Mouse (Mus musculus): Measurements from ENCODE around the gene Scyl2. TPM values are rescaled to one million over a fixed set of nuclear protein-coding genes. Genes with fewer than 3 reads are reported as not detected.

Gene Scyl2
- total and polyA plus RNA-seq, 2 experiments from 2014 or later, result 3.7 to 43.0 TPM

GRCm38 (mm10) chr10:89595935-89596334, 90.2 kb downstream of the Scyl2 start:
- no peaks in the 10 kb centered on the region for H3K9me3 ChIP-seq (replicated peaks; ENCODE audit: control insufficient read depth, low read length)
- H3K4me2 ChIP-seq (ENCODE audit: low read depth, low read length), result no peak overlapping the region
- no peak for DNase-seq (ENCODE audit: low spot score)
- no peaks in the 10 kb centered on the region for H3K27me3 ChIP-seq (ENCODE audit: control insufficient read depth, insufficient read depth, low read length)
- no peak for ATAC-seq (ENCODE audit: insufficient read depth, low read depth)
- H3K9ac ChIP-seq (replicated peaks; ENCODE audit: low read depth, low read length), result no peak overlapping the region
- no peaks in the 10 kb centered on the region for H3K4me1 ChIP-seq (ENCODE audit: control insufficient read depth, insufficient read depth)
- no peak overlapping the region for H3K27ac ChIP-seq (ENCODE audit: low read depth)
- H3K4me3 ChIP-seq (ENCODE audit: low read depth, low read length), result no peak overlapping the region
- no peaks in the 10 kb centered on the region for H3K36me3 ChIP-seq (replicated peaks; ENCODE audit: control insufficient read depth, insufficient read depth, low read length)
- WGBS, result 88% methylated on average over 5 of the region's 5 CpGs
- TF ChIP-seq CTCF (IDR thresholded peaks at IDR 0.05; ENCODE audit: low read depth), result no peak
- TF ChIP-seq EP300 (IDR thresholded peaks at IDR 0.05; ENCODE audit: low read depth), result no peak

GRCm38 (mm10) chr10:89595514-89595913, 90.6 kb downstream of the Scyl2 start:
- no peak overlapping the region for H3K9ac ChIP-seq (replicated peaks; ENCODE audit: low read depth, low read length)
- DNase-seq (ENCODE audit: low spot score), result no peak
- WGBS, result 30% methylated on average over 1 of the region's 1 CpGs

GRCm38 (mm10) chr10:89594309-89594708, 91.8 kb downstream of the Scyl2 start:
- no peak overlapping the region for H3K4me3 ChIP-seq (ENCODE audit: low read depth, low read length)
- H3K27me3 ChIP-seq (ENCODE audit: control insufficient read depth, insufficient read depth, low read length), result no peaks in the 10 kb centered on the region
- no peaks in the 10 kb centered on the region for H3K4me1 ChIP-seq (ENCODE audit: control insufficient read depth, insufficient read depth)
- TF ChIP-seq CTCF (IDR thresholded peaks at IDR 0.05; ENCODE audit: low read depth), result no peak
- no peak for TF ChIP-seq EP300 (IDR thresholded peaks at IDR 0.05; ENCODE audit: low read depth)
- no peak overlapping the region for H3K4me2 ChIP-seq (ENCODE audit: low read depth, low read length)
- H3K36me3 ChIP-seq (replicated peaks; ENCODE audit: control insufficient read depth, insufficient read depth, low read length), result no peaks in the 10 kb centered on the region
- 66% methylated on average over 4 of the region's 4 CpGs for WGBS
- H3K9ac ChIP-seq (replicated peaks; ENCODE audit: low read depth, low read length), result no peak overlapping the region
- ATAC-seq (ENCODE audit: insufficient read depth, low read depth), result no peak
- DNase-seq (ENCODE audit: low spot score), result no peak
- no peaks in the 10 kb centered on the region for H3K9me3 ChIP-seq (replicated peaks; ENCODE audit: control insufficient read depth, low read length)
- H3K27ac ChIP-seq (ENCODE audit: low read depth), result no peak overlapping the region

More at GRCm38 (mm10) chr10:89595514-89595913, 90.6 kb downstream of the Scyl2 start:
- TF ChIP-seq CTCF (IDR thresholded peaks at IDR 0.05; ENCODE audit: low read depth) (no peak), EP300 (IDR thresholded peaks at IDR 0.05; ENCODE audit: low read depth) (no peak)
- Histone ChIP-seq H3K4me1 (ENCODE audit: control insufficient read depth, insufficient read depth) (no peaks in the 10 kb centered on the region), H3K9me3 (replicated peaks; ENCODE audit: control insufficient read depth, low read length) (no peaks in the 10 kb centered on the region), H3K4me2 (ENCODE audit: low read depth, low read length) (no peak overlapping the region), H3K36me3 (replicated peaks; ENCODE audit: control insufficient read depth, insufficient read depth, low read length) (no peaks in the 10 kb centered on the region), H3K27ac (ENCODE audit: low read depth) (no peak overlapping the region), H3K27me3 (ENCODE audit: control insufficient read depth, insufficient read depth, low read length) (no peaks in the 10 kb centered on the region), H3K4me3 (ENCODE audit: low read depth, low read length) (no peak overlapping the region)
- ATAC-seq (ENCODE audit: insufficient read depth, low read depth), result no peak

GRCm38 (mm10) chr10:89592797-89593196, 93.3 kb downstream of the Scyl2 start:
- no peak overlapping the region for H3K4me2 ChIP-seq (ENCODE audit: low read depth, low read length)
- H3K4me3 ChIP-seq (ENCODE audit: low read depth, low read length), result no peak overlapping the region
- TF ChIP-seq EP300 (IDR thresholded peaks at IDR 0.05; ENCODE audit: low read depth) (no peak), CTCF (IDR thresholded peaks at IDR 0.05; ENCODE audit: low read depth) (no peak)
- no peaks in the 10 kb centered on the region for H3K27me3 ChIP-seq (ENCODE audit: control insufficient read depth, insufficient read depth, low read length)
- H3K9me3 ChIP-seq (replicated peaks; ENCODE audit: control insufficient read depth, low read length), result no peaks in the 10 kb centered on the region
- H3K4me1 ChIP-seq (ENCODE audit: control insufficient read depth, insufficient read depth), result no peaks in the 10 kb centered on the region
- no peak overlapping the region for H3K27ac ChIP-seq (ENCODE audit: low read depth)
- 66% methylated on average over 4 of the region's 4 CpGs for WGBS
- no peak overlapping the region for H3K9ac ChIP-seq (replicated peaks; ENCODE audit: low read depth, low read length)
- ATAC-seq (ENCODE audit: insufficient read depth, low read depth) (no peak), DNase-seq (ENCODE audit: low spot score) (no peak)
- no peaks in the 10 kb centered on the region for H3K36me3 ChIP-seq (replicated peaks; ENCODE audit: control insufficient read depth, insufficient read depth, low read length)

- no peak for DNase-seq (ENCODE audit: low spot score)
- Histone ChIP-seq H3K9ac (replicated peaks; ENCODE audit: low read depth, low read length) (no peak overlapping the region), H3K27ac (ENCODE audit: low read depth) (no peak overlapping the region), H3K9me3 (replicated peaks; ENCODE audit: control insufficient read depth, low read length) (no peaks in the 10 kb centered on the region), H3K27me3 (ENCODE audit: control insufficient read depth, insufficient read depth, low read length) (no peaks in the 10 kb centered on the region), H3K4me3 (ENCODE audit: low read depth, low read length) (no peak overlapping the region), H3K4me2 (ENCODE audit: low read depth, low read length) (no peak overlapping the region), H3K4me1 (ENCODE audit: control insufficient read depth, insufficient read depth) (no peaks in the 10 kb centered on the region), H3K36me3 (replicated peaks; ENCODE audit: control insufficient read depth, insufficient read depth, low read length) (no peaks in the 10 kb centered on the region)
- 92% methylated on average over 1 of the region's 1 CpGs for WGBS
- ATAC-seq (ENCODE audit: insufficient read depth, low read depth), result no peak
- TF ChIP-seq CTCF (IDR thresholded peaks at IDR 0.05; ENCODE audit: low read depth) (no peak), EP300 (IDR thresholded peaks at IDR 0.05; ENCODE audit: low read depth) (no peak)
Observed at GRCm38 (mm10) chr10:89589877-89590276, 96.2 kb downstream of the Scyl2 start.

Other genes with a start within 250 kb of the Scyl2 start
- 19.7 and 29.3 TPM in 2 replicates for gene Gas2l3, start 242.3 kb downstream of the Scyl2 start, total RNA-seq (2014; rRNA removed; ENCODE audit: low replicate concordance)
- gene Gas2l3, start 242.3 kb downstream of the Scyl2 start, polyA plus RNA-seq (2015; fragmentation: Nextera tagmentation; extraction: Ambion mirVana), result 7.8 and 8.0 TPM in 2 replicates
- 0.73 and 1.4 TPM in 2 replicates for gene Nr1h4, start 152.7 kb downstream of the Scyl2 start, total RNA-seq (2014; rRNA removed; ENCODE audit: low replicate concordance)
- gene Nr1h4, start 152.7 kb downstream of the Scyl2 start, polyA plus RNA-seq (2015; fragmentation: Nextera tagmentation; extraction: Ambion mirVana), result 1.3 and 1.6 TPM in 2 replicates
- gene Slc17a8, start 65.0 kb downstream of the Scyl2 start, total RNA-seq (2014; rRNA removed; ENCODE audit: low replicate concordance), result not detected in 2 replicates
- gene Slc17a8, start 65.0 kb downstream of the Scyl2 start, polyA plus RNA-seq (2015; fragmentation: Nextera tagmentation; extraction: Ambion mirVana), result 0.03 TPM in 1 of 2 replicates, not detected in the other
- gene Actr6, start 46.0 kb upstream of the Scyl2 start, total RNA-seq (2014; rRNA removed; ENCODE audit: low replicate concordance), result 3.4 and 4.5 TPM in 2 replicates
- 21.9 and 24.2 TPM in 2 replicates for gene Actr6, start 46.0 kb upstream of the Scyl2 start, polyA plus RNA-seq (2015; fragmentation: Nextera tagmentation; extraction: Ambion mirVana)
- gene Uhrf1bp1l, start 58.7 kb upstream of the Scyl2 start, total RNA-seq (2014; rRNA removed; ENCODE audit: low replicate concordance), result 21.6 and 24.9 TPM in 2 replicates
- 11.2 and 13.7 TPM in 2 replicates for gene Uhrf1bp1l, start 58.7 kb upstream of the Scyl2 start, polyA plus RNA-seq (2015; fragmentation: Nextera tagmentation; extraction: Ambion mirVana)
- gene Anks1b, start 187.2 kb upstream of the Scyl2 start, total RNA-seq (2014; rRNA removed; ENCODE audit: low replicate concordance), result not detected in 2 replicates
- gene Anks1b, start 187.2 kb upstream of the Scyl2 start, polyA plus RNA-seq (2015; fragmentation: Nextera tagmentation; extraction: Ambion mirVana), result 0.26 and 0.27 TPM in 2 replicates